Mouse (Mus musculus) MEL (cell line): Measurements from ENCODE around the gene Parp9.

ENCODE experiments used
- CTCF ChIP-seq, 3 experiments: IDR thresholded peaks in 2 of 3; conservative IDR thresholded peaks in 1 of 3; 2 replicates each; pipeline ENCODE4 v1.5.1; 2011 to 2012; ENCODE audit warnings: low read length in 3 of 3, low read depth in 2 of 3, mild to moderate bottlenecking in 2 of 3, improper control_type of control experiment in 1 of 3, inconsistent platforms in 1 of 3, mixed read lengths in 1 of 3, moderate library complexity in 1 of 3; ENCODE audit not compliant: control insufficient read depth in 1 of 3, insufficient read depth in 1 of 3, poor library complexity in 1 of 3, severe bottlenecking in 1 of 3
- E2F4 ChIP-seq: IDR thresholded peaks from 2 replicates; pipeline ENCODE4 v1.6.1; 2011; ENCODE audit warnings: low read depth, low read length, improper control_type of control experiment, borderline replicate concordance
- EP300 ChIP-seq, 2 experiments: IDR thresholded peaks; 2 replicates each; pipeline ENCODE4 v1.6.1; 2011; ENCODE audit warnings: improper control_type of control experiment in 2 of 2, low read length in 2 of 2, low read depth in 1 of 2, mild to moderate bottlenecking in 1 of 2
- JUND ChIP-seq: IDR thresholded peaks from 2 replicates; pipeline ENCODE4 v1.6.1; 2011; ENCODE audit warnings: low read depth, mild to moderate bottlenecking, improper control_type of control experiment, low read length
- MXI1 ChIP-seq: IDR thresholded peaks from 2 replicates; pipeline ENCODE4 v1.6.1; 2011; ENCODE audit warnings: mild to moderate bottlenecking, low read depth, low read length, improper control_type of control experiment
- NELFE ChIP-seq: IDR thresholded peaks from 2 replicates; pipeline ENCODE4 v1.6.1; 2011; ENCODE audit warnings: low read depth, low read length, improper control_type of control experiment
- POLR2A ChIP-seq, 2 experiments: IDR thresholded peaks; 2 replicates each; pipeline ENCODE4 v1.6.1; 2011 to 2012; ENCODE audit warnings: low read length in 2 of 2, mild to moderate bottlenecking in 2 of 2, control low read depth in 1 of 2, improper control_type of control experiment in 1 of 2, low read depth in 1 of 2, moderate library complexity in 1 of 2; ENCODE audit not compliant: control insufficient read depth in 1 of 2, insufficient read depth in 1 of 2, poor library complexity in 1 of 2
- POLR2AphosphoS2 ChIP-seq: IDR thresholded peaks from 2 replicates; pipeline ENCODE4 v1.6.1; 2011; ENCODE audit warnings: low read length, improper control_type of control experiment
- RAD21 ChIP-seq: IDR thresholded peaks from 2 replicates; pipeline ENCODE4 v1.6.1; 2011; ENCODE audit warnings: mild to moderate bottlenecking, low read depth, low read length, improper control_type of control experiment
- RCOR1 ChIP-seq: IDR thresholded peaks from 2 replicates; pipeline ENCODE4 v1.6.1; 2012; ENCODE audit warnings: low read depth, mild to moderate bottlenecking, inconsistent platforms, low read length, improper control_type of control experiment
- TBP ChIP-seq: IDR thresholded peaks from 2 replicates; pipeline ENCODE4 v1.8.0; 2011; ENCODE audit warnings: low read depth, low read length, improper control_type of control experiment

- TF ChIP-seq RCOR1 (no peak), MXI1 (no peak), CTCF (IDR thresholded peaks at IDR 0.05 in 2 of 3, conservative IDR thresholded peaks at IDR 0.05 in 1 of 3; ENCODE audit: control insufficient read depth in 1 of 3, insufficient read depth in 1 of 3, low read depth in 2 of 3, low read length in 3 of 3, poor library complexity in 1 of 3, severe bottlenecking in 1 of 3) (no peak), POLR2AphosphoS2 (no peak), E2F4 (no peak), NELFE (no peak), RAD21 (no peak), POLR2A (IDR thresholded peaks at IDR 0.05; ENCODE audit: control insufficient read depth in 1 of 2, insufficient read depth in 1 of 2, low read depth in 1 of 2, low read length in 2 of 2, poor library complexity in 1 of 2) (no peak), EP300 (IDR thresholded peaks at IDR 0.05; ENCODE audit: low read depth in 1 of 2, low read length in 2 of 2) (no peak), TBP (no peak), JUND (no peak)
These were observed 14.4 kb downstream of the Parp9 start for GRCm38 (mm10) chr16:35952628-35953130.
